Mouse (Mus musculus) c-Kit-positive CD71-positive TER-119-negative erythroid progenitor cells, embryonic 14.5 days (primary cell): ENCODE results near the gene Zfp735.

Experiments used
- DNase-seq: peaks from one replicate; pipeline ENCODE4 v3.0.0-alpha.2; 2013; ENCODE audit warnings: low read depth

Gene Zfp735

DNA sequence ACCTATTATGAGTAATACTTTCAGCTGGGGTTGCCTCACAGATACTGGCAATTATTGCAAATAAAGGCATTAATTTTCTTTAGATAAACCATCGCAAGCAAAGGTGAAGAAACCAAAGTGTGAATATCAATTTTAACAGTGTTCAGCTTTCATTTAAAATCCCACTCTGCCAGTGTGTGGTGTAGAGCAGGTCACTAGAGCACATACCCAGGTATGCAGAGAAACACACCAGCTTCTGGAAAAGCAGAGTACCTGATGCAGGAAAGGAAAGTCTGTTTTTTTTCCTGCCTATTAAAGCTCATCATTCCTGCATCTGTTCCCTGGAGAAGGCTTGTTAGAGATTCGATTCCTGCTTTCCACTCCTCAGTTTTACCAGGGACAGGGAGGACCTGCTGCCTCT lies at the start of gene Zfp735:
Gene Zfp735, plus strand, starts transcription at position 301 of the 400 bp plus-strand sequence.
- no peak for DNase-seq

DNA sequence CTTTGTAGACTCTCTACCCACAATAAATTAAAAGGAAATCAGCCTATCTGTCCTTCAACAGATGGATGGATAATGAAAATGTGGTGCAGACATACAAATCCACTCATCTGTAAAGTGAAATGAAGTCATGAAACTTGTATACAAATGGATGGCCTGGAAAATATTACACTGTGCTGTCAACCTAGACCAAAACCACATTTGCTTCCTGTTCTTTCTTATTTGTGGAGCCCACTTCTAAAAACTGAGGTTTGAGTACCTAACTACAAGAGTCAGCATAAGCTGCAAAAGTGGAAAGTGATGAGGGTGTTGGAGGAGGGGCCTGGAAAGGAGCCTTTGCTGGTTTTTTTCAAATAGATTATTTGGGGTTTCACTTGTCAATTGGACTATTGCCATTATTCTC lies 70.5 kb downstream of the Zfp735 start:
- DNase-seq: no peak
